Mouse (Mus musculus): ENCODE results near the gene Rnf144b.
A peak's percentile ranks its signal among the peaks of the same experiment; 100 is the strongest.

Rnf144b gene

GRCm38 (mm10) chr13:47124449-47124848 is 2.0 kb downstream of the Rnf144b start:
- DNase-seq (ENCODE audit: low spot score in 2 of 2) = no peak

DNA sequence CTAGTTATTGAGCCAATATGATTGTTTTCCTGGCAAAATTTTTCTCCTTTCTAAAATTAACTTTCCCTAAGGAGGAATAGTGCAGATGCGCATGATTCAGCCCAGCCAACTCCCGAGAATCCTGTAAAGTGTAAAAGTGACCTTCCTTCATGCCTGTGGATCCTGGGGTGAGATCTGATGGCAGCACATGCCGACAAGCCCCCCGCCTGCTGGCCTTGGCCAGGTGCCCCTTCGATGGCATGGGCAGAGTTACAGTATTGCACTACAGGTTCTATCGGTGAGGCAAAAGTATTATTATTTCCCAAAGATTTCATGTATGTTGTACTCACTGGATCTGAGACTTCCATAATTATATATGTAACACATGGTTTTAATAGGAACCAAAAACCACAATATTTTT is 2.5 kb downstream of the Rnf144b start:
- no peak for DNase-seq (ENCODE audit: low spot score in 2 of 2)

DNA sequence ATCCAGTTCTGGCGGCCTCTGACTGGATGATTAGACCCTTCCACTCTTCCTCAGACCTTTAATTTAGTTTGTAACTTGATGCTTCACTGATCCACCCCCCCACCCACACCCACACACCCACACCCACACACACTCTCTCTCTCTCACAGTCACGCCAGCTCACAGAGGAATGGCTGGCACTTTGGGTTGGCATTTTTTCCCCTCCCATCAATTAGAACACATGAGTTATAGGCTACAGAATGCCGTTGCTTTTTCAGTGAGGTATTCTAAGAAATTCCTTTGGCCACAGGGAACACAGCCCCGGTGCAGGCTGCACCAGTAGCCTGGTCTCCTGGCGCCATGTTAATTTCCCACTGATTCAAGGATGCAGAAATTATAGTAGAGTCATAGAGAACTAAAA is 3.1 kb downstream of the Rnf144b start:
- DNase-seq (ENCODE audit: low spot score in 2 of 2) = no peak

GRCm38 (mm10) chr13:47129090-47129489 is 6.6 kb downstream of the Rnf144b start:
- DNase-seq (ENCODE audit: low spot score in 2 of 2) = no peak

GRCm38 (mm10) chr13:47133058-47133457 is 10.6 kb downstream of the Rnf144b start:
- DNase-seq (ENCODE audit: low spot score in 2 of 2) = no peak

DNA sequence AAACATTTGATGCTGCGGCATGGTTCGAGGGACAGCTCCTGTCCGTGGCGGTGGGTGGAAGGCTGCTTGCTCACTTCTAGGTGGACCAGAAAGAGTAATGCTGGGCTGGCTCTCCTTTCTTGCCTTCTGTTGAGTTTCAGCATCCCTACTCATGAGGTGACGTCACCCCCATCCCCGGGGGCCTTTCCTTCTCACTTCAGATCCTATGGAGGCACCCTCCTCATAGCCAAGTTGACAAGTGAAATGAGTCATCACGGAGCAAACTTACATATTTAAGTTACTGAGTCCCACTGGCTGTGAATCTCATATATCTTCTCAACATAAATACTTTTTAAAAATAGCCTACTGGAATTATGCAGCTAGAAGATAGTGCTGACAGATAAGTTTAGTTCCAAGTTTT is 12.4 kb downstream of the Rnf144b start:
- no peak for DNase-seq (ENCODE audit: low spot score in 2 of 2)

- DNase-seq (ENCODE audit: low spot score in 2 of 2) = no peak
Observed at GRCm38 (mm10) chr13:47135741-47136140, 13.3 kb downstream of the Rnf144b start.

GRCm38 (mm10) chr13:47142764-47143163 is 20.3 kb downstream of the Rnf144b start:
- no peak for DNase-seq (ENCODE audit: low spot score in 2 of 2)

- no peak for DNase-seq (ENCODE audit: low spot score in 2 of 2)
Observed at GRCm38 (mm10) chr13:47145939-47146338, 23.5 kb downstream of the Rnf144b start.

DNA sequence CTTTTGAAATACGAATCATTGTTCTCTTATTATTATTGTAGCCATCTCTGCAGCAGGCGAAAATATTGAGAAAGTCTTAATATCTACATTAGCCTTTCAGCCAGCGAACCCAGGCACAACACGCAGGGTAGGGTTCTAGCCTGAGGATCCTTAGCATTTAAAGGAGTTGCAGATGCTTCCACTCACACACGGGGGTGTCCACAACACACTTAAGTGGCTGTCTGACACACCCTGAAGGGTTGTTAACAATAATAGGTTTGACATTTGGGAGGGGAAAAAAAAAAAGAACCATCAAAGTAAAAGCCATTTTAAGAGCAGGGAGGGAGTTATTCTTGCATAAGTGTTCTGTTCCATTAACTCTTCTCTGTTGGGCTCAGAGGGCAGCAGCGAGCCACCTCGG is 23.9 kb downstream of the Rnf144b start:
- no peak for DNase-seq (ENCODE audit: low spot score in 2 of 2)

DNA sequence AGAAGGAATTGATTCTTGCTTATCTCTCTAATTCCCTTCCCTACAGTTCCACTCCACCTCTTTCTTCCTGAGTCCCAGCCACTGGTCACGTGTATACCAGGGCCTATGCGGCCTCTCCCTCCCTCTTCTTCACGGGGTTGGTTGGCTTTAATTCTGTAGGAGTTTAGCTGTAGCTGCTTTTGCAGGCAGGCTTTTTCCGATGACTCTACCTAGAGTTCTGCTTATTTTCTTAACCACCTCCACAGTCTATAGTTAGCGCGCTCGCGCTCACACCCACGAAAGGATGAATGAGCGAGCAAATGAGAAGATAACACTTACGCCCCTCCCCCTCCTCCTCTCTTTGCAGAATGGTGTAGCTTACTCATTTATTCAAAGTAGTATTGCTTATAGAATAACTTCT is 26.1 kb downstream of the Rnf144b start:
- DNase-seq (ENCODE audit: low spot score in 2 of 2) = no peak

GRCm38 (mm10) chr13:47149993-47150392 is 27.5 kb downstream of the Rnf144b start:
- DNase-seq (ENCODE audit: low spot score in 2 of 2) = no peak

DNA sequence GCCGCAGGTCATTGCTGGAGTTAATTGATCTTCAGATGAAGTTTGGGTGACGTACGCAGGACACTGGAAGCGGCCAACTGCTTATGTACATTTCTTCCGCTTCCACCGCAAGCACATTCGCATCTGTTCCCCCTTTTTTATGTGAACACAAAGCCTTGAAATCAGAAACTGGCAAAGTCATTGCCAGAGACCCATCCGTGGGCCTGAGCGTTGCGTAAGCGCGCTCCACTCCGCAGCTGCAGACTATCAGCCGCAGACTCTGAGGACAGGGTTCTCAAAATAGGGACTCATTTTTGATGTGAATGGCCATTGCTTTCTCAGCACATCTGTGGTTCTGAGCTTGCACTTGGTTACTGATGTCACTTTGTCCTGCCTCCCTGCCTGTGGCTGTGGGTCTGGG is 28.6 kb downstream of the Rnf144b start:
- no peak for DNase-seq (ENCODE audit: low spot score in 2 of 2)

GRCm38 (mm10) chr13:47152390-47152789 is 29.9 kb downstream of the Rnf144b start:
- peak in 1 of 2 experiments; percentile 25 for DNase-seq (ENCODE audit: low spot score in 2 of 2)

GRCm38 (mm10) chr13:47153206-47153605 is 30.8 kb downstream of the Rnf144b start:
- DNase-seq (ENCODE audit: low spot score in 2 of 2) = no peak

DNA sequence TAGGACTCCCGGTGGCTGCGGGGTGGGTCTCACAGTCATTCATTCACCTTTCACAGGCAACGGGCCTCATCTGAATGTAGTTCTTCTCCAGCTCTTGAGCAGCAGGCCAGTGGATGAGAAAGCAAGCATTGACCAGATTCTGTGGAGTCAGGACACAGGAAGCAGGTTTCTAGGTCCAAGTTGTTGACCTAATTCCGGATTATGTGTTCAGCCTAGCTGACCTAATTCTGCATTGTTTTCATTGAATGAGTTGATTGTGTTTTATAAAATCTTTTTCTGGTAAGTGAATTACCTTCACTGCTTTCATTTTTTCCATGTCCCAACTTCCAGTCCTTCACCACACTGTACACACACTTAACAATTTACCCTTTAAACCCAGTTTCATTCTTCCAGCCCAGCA is 32.4 kb downstream of the Rnf144b start:
- no peak for DNase-seq (ENCODE audit: low spot score in 2 of 2)

DNA sequence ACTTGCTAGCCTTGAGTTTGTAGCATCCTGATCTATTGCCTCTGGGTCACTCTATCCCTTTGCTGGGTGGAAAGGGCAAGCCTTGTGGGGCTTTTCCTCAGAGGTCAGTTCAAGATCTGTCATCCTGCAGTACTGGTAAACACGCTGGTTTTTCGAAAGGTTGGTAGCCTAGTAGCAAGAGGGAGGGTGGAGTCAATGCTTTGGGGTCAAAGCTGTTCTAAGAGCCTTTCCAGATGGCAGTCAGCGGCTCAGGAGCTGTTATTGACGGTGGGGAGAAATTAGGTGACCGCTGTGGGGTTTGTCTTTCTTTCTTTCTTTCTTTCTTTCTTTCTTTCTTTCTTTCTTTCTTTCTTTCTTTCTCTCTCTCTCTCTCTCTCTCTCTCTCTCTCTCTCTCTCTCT is 34.4 kb downstream of the Rnf144b start:
- DNase-seq (ENCODE audit: low spot score in 2 of 2) = no peak

GRCm38 (mm10) chr13:47162001-47162400 is 39.5 kb downstream of the Rnf144b start:
- no peak for DNase-seq (ENCODE audit: low spot score in 2 of 2)

- DNase-seq (ENCODE audit: low spot score in 2 of 2) = no peak
Observed at GRCm38 (mm10) chr13:47164732-47165131, 42.3 kb downstream of the Rnf144b start.

- DNase-seq (ENCODE audit: low spot score in 2 of 2) = no peak
Observed at GRCm38 (mm10) chr13:47165261-47165660, 42.8 kb downstream of the Rnf144b start.

- DNase-seq (ENCODE audit: low spot score in 2 of 2) = no peak
Observed at GRCm38 (mm10) chr13:47168484-47168883, 46.0 kb downstream of the Rnf144b start.

DNA sequence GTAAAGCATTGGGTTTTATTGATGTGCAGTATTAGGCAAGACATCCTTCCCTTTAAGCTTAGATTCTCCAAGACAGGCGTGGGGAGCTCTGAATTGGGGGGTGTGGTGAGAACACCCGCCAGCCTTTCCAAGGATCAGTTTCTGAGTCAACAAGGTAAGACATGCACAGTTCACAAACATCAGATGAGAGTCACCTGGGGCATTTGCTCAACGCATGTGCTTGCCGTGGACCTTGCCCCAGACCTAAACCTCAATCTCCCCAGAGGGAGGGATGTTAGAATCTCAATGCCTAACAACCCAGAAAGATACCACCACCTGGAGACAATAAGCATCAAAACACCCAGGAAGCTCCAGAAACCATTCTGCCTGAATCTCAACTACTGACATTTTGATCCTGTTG is 47.6 kb downstream of the Rnf144b start:
- DNase-seq (ENCODE audit: low spot score in 2 of 2) = no peak

DNA sequence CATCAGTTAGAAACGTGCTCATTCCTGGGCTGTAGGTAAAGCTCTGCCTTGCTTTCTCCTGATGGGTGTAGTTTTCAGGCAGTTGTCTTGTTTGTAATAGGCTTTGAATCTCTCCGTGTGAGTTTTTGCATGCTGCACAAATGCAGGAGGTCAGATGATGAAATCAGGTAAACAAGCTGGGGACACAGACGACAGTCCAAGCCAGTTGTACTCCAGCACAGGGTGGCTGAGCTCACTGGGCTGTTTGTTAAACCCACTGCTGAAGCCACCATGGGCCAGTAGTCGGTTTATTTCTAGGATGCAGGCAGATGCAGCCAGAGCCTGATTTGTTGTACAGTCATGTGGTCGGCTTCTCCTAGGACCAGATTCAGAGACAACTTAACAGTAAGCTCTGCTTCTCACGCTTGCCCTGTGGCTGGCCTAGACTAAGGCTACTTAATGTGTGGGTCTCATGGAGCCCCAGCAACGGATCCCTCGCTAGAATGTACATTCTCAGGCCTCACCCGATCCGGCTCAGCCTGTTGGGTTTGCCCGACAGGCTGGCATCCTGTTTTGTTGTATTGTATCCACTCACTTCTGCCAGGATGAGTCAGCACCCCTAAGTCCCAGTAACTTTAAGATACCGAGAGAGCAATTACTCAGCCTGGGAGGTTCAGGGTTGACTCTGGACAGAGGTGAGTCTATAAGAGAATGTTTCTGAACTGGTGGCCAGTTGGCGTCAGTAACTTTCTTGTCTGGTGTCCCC is 48.5 kb downstream of the Rnf144b start:
- no peak for DNase-seq (ENCODE audit: low spot score in 2 of 2)

DNA sequence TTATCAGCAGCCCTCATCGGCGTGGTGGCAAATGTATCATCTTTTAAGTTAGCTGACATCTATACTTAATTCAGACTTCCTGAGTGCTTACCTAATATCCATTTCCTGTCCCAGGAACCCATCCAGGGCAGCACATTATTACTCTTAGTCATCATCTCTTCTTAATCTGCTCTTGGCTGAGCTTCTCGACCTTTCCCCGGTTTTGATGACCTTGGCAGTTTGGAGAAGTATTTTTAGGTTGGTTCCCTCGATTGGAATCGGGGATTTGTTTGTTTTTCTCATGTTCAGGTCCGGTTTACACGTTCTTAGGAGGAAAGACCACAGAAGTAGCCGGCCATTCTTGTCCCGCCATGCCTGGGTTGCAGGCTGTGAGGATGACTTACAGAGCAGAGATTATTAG is 50.4 kb downstream of the Rnf144b start:
- DNase-seq (ENCODE audit: low spot score in 2 of 2) = no peak
